Mouse (Mus musculus): ENCODE results near the gene Ccl28.
"Not testable (repeated sequence)": the region's sequence is repeated elsewhere in the genome, so short reads cannot be mapped to it uniquely, and the experiment has no call there.

The Ccl28 gene

DNA sequence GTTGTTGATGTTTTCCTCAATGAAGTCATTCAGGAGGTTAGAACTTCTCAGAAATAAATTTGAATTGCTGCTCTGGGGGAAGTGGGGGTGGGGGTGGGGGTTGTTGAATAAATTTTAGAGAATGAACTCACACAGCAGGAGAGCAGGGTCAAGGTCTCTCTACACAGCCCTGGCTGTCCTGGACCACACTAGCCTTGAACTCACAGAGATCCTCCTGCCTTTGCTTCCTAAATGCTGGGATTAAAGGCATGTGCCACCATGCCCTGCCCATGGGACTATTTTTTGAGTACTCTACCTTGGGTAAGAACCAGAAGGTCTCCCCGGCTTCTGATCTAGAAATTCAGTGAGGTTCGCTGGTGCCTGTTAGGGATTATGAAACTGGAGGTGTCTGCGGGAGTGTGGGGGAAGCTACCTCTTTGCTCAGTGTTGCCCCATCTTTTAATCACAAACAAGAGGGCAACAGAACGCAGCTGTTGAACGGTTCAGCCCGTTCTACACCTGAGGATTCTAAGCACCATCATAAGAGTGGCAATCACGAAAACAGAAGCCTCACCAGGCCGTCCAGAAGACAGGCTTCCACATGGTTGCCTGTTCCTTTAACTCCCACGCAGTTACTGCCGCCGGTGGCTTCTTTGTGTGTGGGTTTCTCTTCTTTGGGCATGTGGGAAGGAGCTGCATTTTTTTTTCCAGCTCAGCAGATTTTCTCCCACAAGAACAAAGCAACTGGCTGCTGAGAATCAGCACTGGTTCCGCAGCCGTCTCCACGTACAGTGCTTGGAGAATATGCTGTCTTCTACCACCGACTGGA lies 25.5 kb downstream of the Ccl28 start:
- DNase-seq (ENCODE audit: extremely low spot score, low spot score), result no peak

DNA sequence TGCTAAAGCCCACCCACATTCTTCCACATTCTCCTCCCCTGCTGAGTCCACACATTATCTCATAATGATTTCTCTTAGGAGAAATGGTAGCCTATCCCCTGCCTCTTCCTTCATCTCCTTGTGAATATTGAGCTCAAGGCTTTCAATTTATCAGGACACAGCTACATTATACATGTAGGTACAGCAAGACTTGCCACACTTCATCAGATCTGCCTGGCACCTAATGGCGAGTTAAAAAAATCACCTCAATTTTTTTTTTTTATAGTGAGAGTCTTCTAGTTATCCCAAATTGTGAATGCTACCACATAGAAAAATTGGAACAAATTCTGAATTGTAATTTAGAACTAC lies 26.1 kb downstream of the Ccl28 start:
- no peak for DNase-seq (ENCODE audit: extremely low spot score, low spot score)

DNA sequence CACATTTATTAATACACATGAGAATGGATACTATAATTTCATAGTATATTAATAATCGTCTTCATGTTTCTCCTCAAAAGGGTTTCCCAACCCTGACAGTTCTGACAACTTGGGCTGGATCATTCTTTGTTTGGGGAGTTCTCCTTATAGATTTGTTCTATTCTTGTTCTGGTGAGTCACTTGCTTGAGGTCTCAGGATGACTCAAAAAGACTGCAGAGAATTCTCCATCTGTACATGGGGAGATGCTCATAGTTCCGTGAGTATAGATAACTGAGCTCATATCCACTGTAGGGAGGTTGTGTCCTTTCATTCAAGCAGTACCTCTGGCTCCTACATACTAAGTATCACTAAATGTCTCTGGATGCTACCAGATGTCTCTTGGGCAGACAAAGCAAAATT lies 31.1 kb downstream of the Ccl28 start:
- DNase-seq (ENCODE audit: extremely low spot score, low spot score), result no peak

DNA sequence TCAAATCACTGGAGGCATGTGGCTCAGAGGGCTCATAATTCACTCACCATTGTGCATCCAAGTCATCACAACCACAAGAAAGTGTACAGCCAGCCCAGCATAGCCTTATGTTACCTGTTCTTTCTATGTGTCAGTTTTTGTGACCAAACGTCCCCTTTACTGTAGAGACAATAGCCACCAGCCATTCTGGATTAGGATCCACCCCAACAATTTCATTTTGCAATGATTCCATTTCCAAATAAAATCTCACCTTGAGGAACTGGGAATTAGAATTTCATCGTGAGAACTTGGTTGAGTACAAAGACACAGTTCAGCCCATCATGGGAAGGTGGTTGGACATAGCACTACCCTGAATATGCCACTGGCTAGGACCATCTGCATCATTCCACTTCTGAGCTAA lies 32.6 kb downstream of the Ccl28 start:
- no peak for DNase-seq (ENCODE audit: extremely low spot score, low spot score)

DNA sequence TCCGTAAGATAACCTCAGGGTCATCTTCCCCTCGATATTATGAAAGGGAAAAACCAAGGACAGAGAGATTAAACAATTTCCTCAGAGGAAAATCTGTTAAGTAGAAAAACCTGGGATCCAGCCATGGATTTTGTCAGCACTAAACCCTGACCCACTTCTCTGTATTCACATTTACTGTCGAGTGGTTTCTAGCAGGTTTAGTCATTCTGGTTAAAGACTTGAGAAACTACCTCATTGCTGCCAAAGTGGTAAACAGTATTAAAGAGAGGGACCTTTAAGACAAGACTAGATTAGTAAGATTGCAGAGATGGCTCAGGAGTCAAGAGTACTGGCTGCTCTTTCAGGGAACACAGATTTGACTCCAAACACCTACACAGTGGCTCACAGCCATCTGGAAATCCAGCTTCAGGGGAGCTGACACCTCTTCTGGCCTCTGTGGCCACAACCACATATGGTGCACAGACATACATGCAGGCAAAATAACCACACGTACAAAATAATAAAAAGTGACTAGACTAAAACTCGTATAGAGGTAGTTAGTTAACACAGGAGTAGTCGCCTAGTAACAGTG lies 33.3 kb downstream of the Ccl28 start:
- no peak for DNase-seq (ENCODE audit: extremely low spot score, low spot score)

DNA sequence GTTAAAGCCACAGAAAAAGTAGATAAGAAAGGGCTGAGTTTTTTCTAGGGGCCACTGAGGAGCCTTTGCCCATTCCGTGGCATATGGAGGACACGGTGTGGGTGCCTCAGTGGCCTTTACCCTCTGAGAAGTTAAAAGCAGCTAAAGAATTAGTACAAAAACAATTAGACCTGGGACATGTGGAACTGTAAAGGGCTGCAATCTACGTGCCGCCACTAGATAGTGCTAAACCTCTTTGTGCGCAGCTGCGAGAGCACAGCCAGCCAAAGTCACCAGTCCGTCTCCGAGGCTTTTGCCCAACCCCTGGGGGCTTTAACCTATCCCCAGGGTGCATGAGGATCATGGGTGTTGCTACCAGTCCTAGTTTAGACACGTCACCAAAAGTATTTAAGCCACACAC lies 37.8 kb downstream of the Ccl28 start:
- DNase-seq (ENCODE audit: extremely low spot score, low spot score), result not testable (repeated sequence)

DNA sequence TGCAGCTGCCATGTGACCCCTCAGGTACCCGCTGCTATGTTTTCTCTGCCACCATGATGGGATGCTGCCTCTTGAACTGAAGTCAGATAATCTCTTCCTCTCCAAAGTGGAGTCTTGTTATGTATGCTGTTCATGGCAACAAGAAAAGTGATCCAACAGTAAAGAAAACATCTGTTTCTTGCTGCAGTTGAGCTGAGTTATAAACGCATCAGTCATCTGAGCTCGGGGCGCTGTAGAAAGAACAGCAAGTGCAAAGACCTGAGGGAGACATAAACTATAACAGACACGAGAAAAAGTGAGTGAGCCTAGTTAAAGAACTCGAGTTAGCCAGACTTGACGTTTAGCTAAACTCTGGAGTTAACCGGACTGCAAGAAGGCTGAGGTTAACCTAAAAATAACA lies 55.2 kb downstream of the Ccl28 start:
- DNase-seq (ENCODE audit: extremely low spot score, low spot score), result no peak

DNA sequence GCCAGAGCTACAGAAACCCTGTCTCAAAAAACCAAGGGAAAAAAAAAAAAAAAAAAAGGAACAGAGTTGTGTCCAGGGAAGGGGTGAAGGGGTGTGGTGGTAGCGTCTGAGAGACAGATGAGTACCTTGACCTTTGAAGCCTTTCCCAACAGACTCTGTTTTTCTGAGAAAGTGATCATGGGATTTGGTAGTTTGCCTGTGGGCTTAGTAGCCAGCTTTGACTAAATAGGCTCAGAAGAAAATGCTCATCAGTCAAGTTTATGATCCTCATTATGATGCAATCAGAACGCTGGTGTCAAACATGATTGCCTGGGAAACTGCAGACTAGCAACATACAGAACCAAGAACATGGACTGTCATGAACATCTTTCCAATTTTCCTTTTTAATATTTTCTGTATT lies 56.1 kb downstream of the Ccl28 start:
- no peak for DNase-seq (ENCODE audit: extremely low spot score, low spot score)

DNA sequence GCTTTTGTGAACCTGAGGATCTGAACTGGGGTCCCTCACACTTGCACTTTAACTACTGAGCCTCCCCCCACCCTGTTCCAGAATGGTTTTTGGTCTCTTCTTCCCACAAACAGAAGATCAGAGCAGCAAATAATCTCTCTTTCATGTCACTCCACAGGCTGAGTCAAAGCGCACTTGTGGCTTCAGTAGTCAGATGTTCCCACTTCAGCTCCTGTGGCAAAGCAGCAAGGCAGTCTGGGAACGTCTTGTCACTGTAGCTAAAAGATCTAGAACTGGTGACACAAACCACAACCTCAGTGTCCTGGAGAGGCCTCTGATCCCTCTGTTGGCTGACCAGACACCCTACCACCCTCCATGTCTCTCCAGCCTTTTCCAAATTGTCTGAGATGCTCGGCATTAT lies 57.5 kb downstream of the Ccl28 start:
- no peak for DNase-seq (ENCODE audit: extremely low spot score, low spot score)

DNA sequence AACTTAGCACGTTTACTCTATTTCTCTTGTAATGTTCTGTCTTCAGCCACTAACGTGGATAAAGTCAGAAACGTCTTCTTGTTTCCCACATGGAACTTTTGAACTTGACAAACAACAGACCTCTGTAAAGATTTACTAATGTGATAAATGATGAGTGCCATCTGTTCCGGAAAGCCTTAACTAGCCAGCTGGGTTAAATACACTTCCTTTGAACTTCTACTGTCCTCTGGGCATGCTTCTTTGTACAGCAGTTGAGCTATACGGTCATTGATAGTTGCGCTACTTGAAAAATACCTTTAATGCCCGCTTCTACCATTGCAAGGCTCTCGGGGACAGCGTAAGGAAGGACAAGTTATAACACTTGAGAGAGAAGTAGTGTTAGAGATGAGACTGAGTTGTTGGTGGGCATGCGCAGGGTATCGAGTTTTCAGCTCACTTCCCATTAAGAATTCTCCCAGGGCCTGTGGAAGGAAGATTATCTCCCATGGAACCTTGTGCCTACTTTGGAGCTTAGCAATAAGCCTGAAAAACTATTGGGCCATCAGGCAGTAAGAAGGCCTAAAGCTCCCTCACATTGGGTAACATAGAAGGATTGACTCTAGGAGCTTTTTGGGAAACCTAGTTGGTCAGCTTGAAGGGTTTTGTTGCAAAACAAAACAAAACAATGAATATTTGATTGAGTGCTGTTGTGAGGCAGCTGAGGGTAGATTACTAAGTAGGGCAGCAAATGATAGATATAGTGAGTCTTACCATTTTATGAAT lies 61.0 kb downstream of the Ccl28 start:
- no peak for DNase-seq (ENCODE audit: extremely low spot score, low spot score)

DNA sequence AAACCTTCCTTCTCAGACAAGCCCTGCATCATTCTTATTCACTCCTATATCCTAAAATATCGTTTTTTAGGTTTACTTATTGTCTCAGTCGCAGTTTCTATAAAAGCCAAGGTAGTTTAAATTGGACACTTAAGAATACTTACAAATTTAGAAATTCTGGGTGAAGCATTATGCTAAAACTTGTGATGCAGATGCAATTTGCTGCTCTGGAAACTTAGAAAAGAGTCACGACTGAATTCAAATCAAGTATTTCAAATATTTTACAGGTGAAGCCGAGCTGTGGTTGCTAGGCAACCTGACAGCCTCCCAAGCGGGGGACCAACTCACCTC lies 66.1 kb downstream of the Ccl28 start:
- no peak for DNase-seq (ENCODE audit: extremely low spot score, low spot score)

DNA sequence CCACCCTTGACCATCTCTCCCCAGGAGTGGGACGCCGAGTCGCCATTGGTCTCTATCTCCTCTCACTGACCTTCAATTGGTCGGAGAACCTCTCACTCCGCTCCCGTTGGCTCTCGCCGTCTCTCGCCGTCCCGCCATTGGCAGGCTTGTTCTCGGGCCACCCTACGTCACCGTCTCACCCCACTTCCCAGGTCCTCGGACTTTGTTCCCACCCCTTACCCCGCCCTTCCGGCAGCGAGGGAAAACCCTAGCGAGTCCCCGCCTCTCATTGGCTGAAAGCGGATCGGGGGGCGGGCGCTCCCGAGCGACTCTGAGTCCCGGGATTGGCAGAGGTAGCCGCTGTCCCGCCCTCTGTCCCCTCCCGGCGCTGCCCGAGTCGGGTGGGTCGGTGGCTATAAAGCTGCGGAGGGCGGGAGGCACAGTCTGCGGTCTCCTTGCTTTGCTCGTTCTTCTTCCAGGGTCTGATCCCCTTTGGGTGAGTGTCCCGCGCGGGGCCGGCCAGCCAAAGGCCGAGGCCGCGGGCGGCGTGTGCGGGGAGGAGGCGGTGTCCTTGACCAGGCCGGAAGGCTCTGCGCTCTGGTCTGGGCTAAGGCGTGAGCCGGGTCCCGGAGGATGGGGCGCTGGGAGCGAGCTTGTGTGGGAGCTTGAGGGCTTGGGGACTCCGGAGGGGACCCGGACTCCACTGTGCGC lies 66.6 kb downstream of the Ccl28 start, which contains the start of gene Hmgcs1:
Hmgcs1 (plus strand) TSS at position 341 of the 690 bp plus-strand sequence.
- DNase-seq (ENCODE audit: extremely low spot score, low spot score), result peak; percentile 100

DNA sequence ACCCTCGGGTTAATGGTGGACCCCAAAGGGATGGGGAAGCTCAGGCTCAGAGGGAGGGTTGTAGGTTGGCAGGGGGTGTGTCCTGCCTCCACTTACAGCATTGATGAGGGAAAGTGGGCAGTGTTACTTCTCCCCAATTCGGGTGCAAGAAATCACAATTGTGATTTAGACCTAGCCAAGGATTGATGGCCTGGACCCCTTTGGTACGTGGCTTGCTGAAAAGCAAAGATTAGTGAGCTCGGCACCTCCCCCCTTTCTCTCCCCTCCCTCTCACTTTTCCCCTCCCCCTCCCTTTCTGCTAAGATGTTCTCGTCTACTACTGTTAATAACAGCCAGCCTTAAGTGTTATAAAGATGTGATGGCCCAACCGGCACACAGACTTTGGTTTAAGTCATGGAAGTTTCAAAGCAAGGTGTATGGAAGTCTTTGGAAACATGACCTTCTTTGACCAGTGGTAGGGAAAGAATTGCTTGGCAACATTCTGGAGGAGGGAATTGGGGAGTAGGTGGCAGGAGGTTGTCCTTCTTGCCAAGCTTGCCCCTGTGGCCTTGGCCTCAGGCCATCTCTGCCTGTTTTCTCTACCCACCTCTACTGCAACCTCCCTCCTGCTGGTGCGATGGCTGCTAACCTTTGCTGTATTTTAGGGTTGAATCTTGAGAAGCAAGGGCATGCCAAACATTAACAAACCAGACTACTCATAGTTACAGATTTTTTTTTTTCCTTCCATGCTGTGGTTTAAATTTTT lies 67.4 kb downstream of the Ccl28 start:
- no peak for DNase-seq (ENCODE audit: extremely low spot score, low spot score)

DNA sequence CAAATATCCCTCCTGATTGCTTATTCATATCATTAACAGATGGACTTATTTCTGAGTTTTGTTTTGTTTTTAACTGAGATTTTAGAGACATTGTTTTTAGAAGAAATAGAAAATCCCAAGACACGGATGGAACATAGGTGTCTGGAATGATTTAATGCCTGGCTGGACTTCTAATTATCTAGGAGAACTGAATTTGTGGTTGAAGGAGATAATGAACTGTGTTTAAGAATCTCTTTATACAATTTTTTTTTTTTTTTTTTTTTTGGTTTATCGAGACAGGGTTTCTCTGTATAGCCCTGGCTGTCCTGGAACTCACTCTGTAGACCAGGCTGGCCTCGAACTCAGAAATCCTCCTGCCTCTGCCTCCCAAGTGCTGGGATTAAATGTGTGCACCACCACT lies 68.3 kb downstream of the Ccl28 start:
- DNase-seq (ENCODE audit: extremely low spot score, low spot score), result not testable (repeated sequence)

DNA sequence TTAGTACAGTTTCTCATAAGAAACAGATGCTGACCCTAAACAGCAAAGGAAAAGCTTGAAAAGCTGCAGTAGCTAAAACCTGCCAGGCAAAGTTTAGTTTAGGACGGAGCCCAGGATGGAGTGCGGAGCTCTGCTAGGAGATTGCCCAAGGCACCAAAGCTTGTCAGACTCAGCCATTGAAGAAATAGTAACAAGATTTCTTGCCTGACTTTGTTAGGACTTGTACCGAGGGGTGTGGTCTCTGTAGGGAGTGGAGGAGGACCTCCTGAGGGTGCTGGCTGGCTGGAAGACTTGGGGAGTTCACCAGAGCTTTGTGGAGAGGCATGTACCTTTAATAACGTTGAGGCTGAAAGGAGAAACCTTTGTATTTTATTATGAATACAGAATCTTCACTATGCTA lies 72.1 kb downstream of the Ccl28 start:
- DNase-seq (ENCODE audit: extremely low spot score, low spot score), result no peak

DNA sequence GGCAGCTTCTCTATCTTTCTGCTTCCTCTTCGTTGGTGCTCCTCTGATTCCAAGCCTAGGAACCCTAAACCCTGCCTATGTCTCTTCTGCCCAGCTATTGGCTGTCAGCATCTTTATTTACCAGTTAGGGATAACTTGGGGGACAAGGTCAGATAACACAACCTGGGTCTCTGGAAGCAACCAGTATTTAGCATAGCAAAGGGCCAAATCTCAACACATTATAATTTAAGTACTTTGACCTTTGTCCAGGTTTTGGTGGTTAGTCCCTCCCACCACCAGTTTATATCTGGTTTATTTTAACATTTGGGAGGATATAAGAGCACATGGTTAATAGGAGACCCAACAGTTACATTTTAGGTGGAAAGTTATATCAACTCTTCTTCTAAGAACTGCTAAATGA lies 72.9 kb downstream of the Ccl28 start:
- no peak for DNase-seq (ENCODE audit: extremely low spot score, low spot score)

DNA sequence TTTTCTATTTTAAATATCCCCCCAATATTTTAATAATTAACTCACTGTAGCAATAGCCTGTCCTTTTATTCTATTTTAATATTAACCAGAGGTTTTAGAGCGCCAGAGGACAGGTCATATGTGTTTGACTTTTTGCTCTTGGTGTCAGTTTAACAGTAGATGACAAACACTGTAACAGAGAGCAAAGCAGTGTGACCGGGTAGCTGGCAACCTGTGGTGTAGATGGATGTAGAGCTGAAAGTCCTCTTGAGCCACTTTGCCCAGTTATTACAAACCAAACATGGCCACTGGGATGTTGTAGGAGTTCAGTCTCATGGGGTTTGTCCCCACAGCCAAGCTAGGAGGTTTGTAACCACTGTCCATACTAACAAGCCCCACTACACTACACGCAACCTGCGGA lies 74.8 kb downstream of the Ccl28 start:
- DNase-seq (ENCODE audit: extremely low spot score, low spot score), result no peak
